Mouse (Mus musculus) CH12.LX (cell line): ENCODE results near the gene Zfp213. TPM values are rescaled to one million over a fixed set of nuclear protein-coding genes. Genes with fewer than 3 reads are reported as not detected.

Experiments used
- DNase-seq: peaks from one replicate; pipeline ENCODE4 v3.0.0-alpha.2; 2013; ENCODE audit errors: extremely low read depth
- H3K27ac ChIP-seq: 2 replicates; pipeline ENCODE4 v1.5.1; 2012; ENCODE audit warnings: low read depth, mild to moderate bottlenecking, control low read depth, moderate library complexity; ENCODE audit not compliant: insufficient read depth
- H3K27me3 ChIP-seq: replicated peaks from 2 replicates; pipeline ENCODE3; 2012; ENCODE audit warnings: inconsistent platforms
- H3K36me3 ChIP-seq, 2 experiments: replicated peaks in 1 of 2; 2 replicates each; pipeline versions ENCODE3 to v1.6.1; 2012; ENCODE audit warnings: inconsistent platforms in 1 of 2, low read length in 1 of 2, mild to moderate bottlenecking in 1 of 2, mixed read lengths in 1 of 2, moderate library complexity in 1 of 2; ENCODE audit not compliant: control insufficient read depth in 1 of 2, insufficient read depth in 1 of 2
- H3K4me1 ChIP-seq, 2 experiments: 2 replicates each; pipeline ENCODE4 v1.6.1; 2012; ENCODE audit warnings: inconsistent platforms in 1 of 2, moderate library complexity in 1 of 2; ENCODE audit not compliant: insufficient read depth in 2 of 2, control insufficient read depth in 1 of 2
- H3K4me2 ChIP-seq: 2 replicates; pipeline ENCODE4 v1.6.1; 2012; ENCODE audit warnings: low read depth, mild to moderate bottlenecking, control low read depth; ENCODE audit not compliant: poor library complexity, insufficient read depth, severe bottlenecking
- H3K4me3 ChIP-seq, 3 experiments: fragments of 150-350 bp in 1 of 3; sonication (generic) in 1 of 3; replicated peaks in 1 of 3; 2 replicates each; pipeline versions ENCODE3 to v1.5.1; 2011 to 2012; ENCODE audit warnings: low read depth in 2 of 3, low read length in 2 of 3, mild to moderate bottlenecking in 2 of 3, moderate library complexity in 2 of 3, control low read depth in 1 of 3, improper control_type of control experiment in 1 of 3, inconsistent platforms in 1 of 3, mixed read lengths in 1 of 3; ENCODE audit not compliant: poor library complexity in 1 of 3
- H3K79me2 ChIP-seq: replicated peaks from 2 replicates; pipeline ENCODE4 v1.6.1; 2012; ENCODE audit warnings: mild to moderate bottlenecking, moderate library complexity; ENCODE audit not compliant: control insufficient read depth, poor library complexity, insufficient read depth, severe bottlenecking; ENCODE audit errors: extremely low read depth
- H3K9ac ChIP-seq: 2 replicates; pipeline ENCODE4 v1.6.1; 2012; ENCODE audit warnings: low read depth, mild to moderate bottlenecking, control low read depth, moderate library complexity; ENCODE audit not compliant: insufficient read depth
- H3K9me3 ChIP-seq: replicated peaks from 2 replicates; pipeline ENCODE3; 2012; ENCODE audit warnings: low read length, inconsistent platforms, mixed read lengths
- BHLHE40 ChIP-seq: IDR thresholded peaks from 2 replicates; pipeline ENCODE4 v1.6.1; 2011; ENCODE audit warnings: mild to moderate bottlenecking, low read depth, low read length, improper control_type of control experiment
- CHD1 ChIP-seq: IDR thresholded peaks from 2 replicates; pipeline ENCODE4 v1.6.1; 2012; ENCODE audit warnings: low read depth, low read length, improper control_type of control experiment, inconsistent platforms
- E2F4 ChIP-seq: IDR thresholded peaks from 2 replicates; pipeline ENCODE4 v1.6.1; 2011; ENCODE audit warnings: low read depth, low read length, improper control_type of control experiment; ENCODE audit not compliant: insufficient replicate concordance
- ETS1 ChIP-seq: conservative IDR thresholded peaks from 2 replicates; pipeline ENCODE4 v1.6.1; 2012; ENCODE audit warnings: low read depth, mild to moderate bottlenecking, inconsistent platforms, low read length, improper control_type of control experiment, moderate library complexity
- HCFC1 ChIP-seq: IDR thresholded peaks from 2 replicates; pipeline ENCODE4 v1.6.1; 2012; ENCODE audit warnings: low read depth, mild to moderate bottlenecking, inconsistent platforms, low read length, improper control_type of control experiment
- JUN ChIP-seq: IDR thresholded peaks from 2 replicates; pipeline ENCODE4 v1.6.1; 2011; ENCODE audit warnings: low read depth, mild to moderate bottlenecking, low read length, improper control_type of control experiment, moderate library complexity; ENCODE audit not compliant: insufficient read depth
- JUND ChIP-seq: conservative IDR thresholded peaks from 2 replicates; pipeline ENCODE4 v1.6.1; 2011; ENCODE audit warnings: low read depth, low read length, improper control_type of control experiment
- MEF2A ChIP-seq: IDR thresholded peaks from 2 replicates; pipeline ENCODE4 v1.6.1; 2014; ENCODE audit warnings: low read depth, mild to moderate bottlenecking, inconsistent platforms, low read length, improper control_type of control experiment, borderline replicate concordance
- MYC ChIP-seq: IDR thresholded peaks from 2 replicates; pipeline ENCODE4 v1.6.1; 2011; ENCODE audit warnings: low read depth, mild to moderate bottlenecking, improper control_type of control experiment, low read length
- SIN3A ChIP-seq: IDR thresholded peaks from 2 replicates; pipeline ENCODE4 v1.6.1; 2012; ENCODE audit warnings: low read length, improper control_type of control experiment, inconsistent platforms
- TBP ChIP-seq: conservative IDR thresholded peaks from 2 replicates; pipeline ENCODE4 v1.6.1; 2011; ENCODE audit warnings: low read depth, low read length, improper control_type of control experiment
- UBTF ChIP-seq: IDR thresholded peaks from 2 replicates; pipeline ENCODE4 v1.6.1; 2012; ENCODE audit warnings: low read depth, mild to moderate bottlenecking, inconsistent platforms, low read length, improper control_type of control experiment, moderate library complexity
- ZC3H11A ChIP-seq: IDR thresholded peaks from 2 replicates; pipeline ENCODE4 v1.6.1; 2012; ENCODE audit warnings: low read depth, mild to moderate bottlenecking, inconsistent platforms, low read length, improper control_type of control experiment
- dilution Hi-C: fragments of 300-500 bp; cut with MboI; formaldehyde crosslinking; loops from 2 replicates; pipeline ENCODE4 v1.14.3; 2020; ENCODE audit warnings: low sequenced_read_pairs; ENCODE audit not compliant: extremely low pct_unique_long_range_greater_than_20kb, extremely low pct_ligation_motif_present
- in situ Hi-C: fragments of 300-500 bp; cut with MboI; formaldehyde crosslinking; loops from 3 replicates; pipeline ENCODE4 v1.14.3; 2019; ENCODE audit warnings: low sequenced_read_pairs, low pct_ligation_motif_present, low pct_unique_long_range_greater_than_20kb, mixed read lengths
- polyA plus RNA-seq: library from polyadenylated mRNA; unstranded; fragments of >175 nt; gene quantifications from 2 replicates; pipeline ENCODE4 v1.2.1, GENCODE M21; 2012; ENCODE audit warnings: low read depth; ENCODE audit not compliant: insufficient read length
- total RNA-seq, 2 experiments: library from RNA; depleted of rRNA; stranded (reverse); fragments of 300-350 nt in 1 of 2; fragments of >200 nt in 1 of 2; gene quantifications; 2 replicates each; pipeline ENCODE4 v1.2.3; 2012 to 2014

The Zfp213 gene
- total and polyA plus RNA-seq, 3 experiments: 8.0 to 10.9 (median 9.4) TPM

- H3K4me1 ChIP-seq: peaks cover 2 to 9% of the 10 kb centered on the region in 2 experiments
- no peak overlapping the region for H3K27ac ChIP-seq
- in situ Hi-C loops: no loop called here
- no peaks in the 10 kb centered on the region for H3K27me3 ChIP-seq
- H3K4me2 ChIP-seq: no peak overlapping the region
- H3K4me3 ChIP-seq: no peak overlapping the region
- DNase-seq: no peak
- dilution Hi-C loops: no loop called here
- H3K9me3 ChIP-seq: no peaks in the 10 kb centered on the region
- no peak overlapping the region for H3K9ac ChIP-seq
- 0 out of 2 replicates have a peak, but pooled peaks have one; percentile 33 for TF ChIP-seq CHD1
- no peak for TF ChIP-seq BHLHE40
- 0 out of 2 replicates have a peak, but pooled peaks have one; percentile 17 for TF ChIP-seq MEF2A
- TF ChIP-seq, all 38 proteins: peak for 2
- Histone ChIP-seq H3K79me2 (no peaks in the 10 kb centered on the region), H3K36me3 (no peaks in the 10 kb centered on the region)
Observed at GRCm38 (mm10) chr17:23543983-23544382, 20.1 kb downstream of the Zfp213 start.

- no peak overlapping the region for H3K4me3 ChIP-seq
- no peaks in the 10 kb centered on the region for H3K27me3 ChIP-seq
- H3K27ac ChIP-seq: no peak overlapping the region
- no peaks in the 10 kb centered on the region for H3K79me2 ChIP-seq
- in situ Hi-C loops (no loop called here), dilution Hi-C loops (no loop called here)
- H3K4me1 ChIP-seq: peaks cover 2 to 16% of the 10 kb centered on the region in 2 experiments
- H3K9ac ChIP-seq: no peak overlapping the region
- TF ChIP-seq ZC3H11A (no peak), UBTF (no peak), MYC (no peak)
- H3K4me2 ChIP-seq: no peak overlapping the region
- H3K36me3 ChIP-seq: no peaks in the 10 kb centered on the region
- no peaks in the 10 kb centered on the region for H3K9me3 ChIP-seq
- no peak for DNase-seq
Observed at GRCm38 (mm10) chr17:23543325-23543724, 20.7 kb downstream of the Zfp213 start.

GRCm38 (mm10) chr17:23542835-23543234, 21.2 kb downstream of the Zfp213 start:
- no peaks in the 10 kb centered on the region for H3K79me2 ChIP-seq
- H3K9me3 ChIP-seq: no peaks in the 10 kb centered on the region
- peaks cover 3 to 18% of the 10 kb centered on the region in 2 experiments for H3K4me1 ChIP-seq
- no peaks in the 10 kb centered on the region for H3K36me3 ChIP-seq
- no peak for TF ChIP-seq E2F4
- no peak for TF ChIP-seq JUND
- TF ChIP-seq HCFC1: no peak
- TF ChIP-seq JUN: no peak
- no peak for TF ChIP-seq TBP
- no peak for TF ChIP-seq SIN3A
- no peak for TF ChIP-seq ETS1
- in situ Hi-C loops (no loop called here), dilution Hi-C loops (no loop called here)
- H3K27me3 ChIP-seq: no peaks in the 10 kb centered on the region
- H3K4me3 ChIP-seq: no peak overlapping the region
- no peak for DNase-seq
- H3K4me2 ChIP-seq: peak overlapping the region; percentile 33; the same call in 1 of the 2 replicates
- no peak overlapping the region for H3K27ac ChIP-seq
- no peak overlapping the region for H3K9ac ChIP-seq
